Mouse (Mus musculus): ENCODE results near the gene Il1r1. TPM values are rescaled to one million over a fixed set of nuclear protein-coding genes. Genes with fewer than 3 reads are reported as not detected.

The Il1r1 gene
- total RNA-seq (2017) = 0.23 and 0.25 TPM in 2 replicates

DNA sequence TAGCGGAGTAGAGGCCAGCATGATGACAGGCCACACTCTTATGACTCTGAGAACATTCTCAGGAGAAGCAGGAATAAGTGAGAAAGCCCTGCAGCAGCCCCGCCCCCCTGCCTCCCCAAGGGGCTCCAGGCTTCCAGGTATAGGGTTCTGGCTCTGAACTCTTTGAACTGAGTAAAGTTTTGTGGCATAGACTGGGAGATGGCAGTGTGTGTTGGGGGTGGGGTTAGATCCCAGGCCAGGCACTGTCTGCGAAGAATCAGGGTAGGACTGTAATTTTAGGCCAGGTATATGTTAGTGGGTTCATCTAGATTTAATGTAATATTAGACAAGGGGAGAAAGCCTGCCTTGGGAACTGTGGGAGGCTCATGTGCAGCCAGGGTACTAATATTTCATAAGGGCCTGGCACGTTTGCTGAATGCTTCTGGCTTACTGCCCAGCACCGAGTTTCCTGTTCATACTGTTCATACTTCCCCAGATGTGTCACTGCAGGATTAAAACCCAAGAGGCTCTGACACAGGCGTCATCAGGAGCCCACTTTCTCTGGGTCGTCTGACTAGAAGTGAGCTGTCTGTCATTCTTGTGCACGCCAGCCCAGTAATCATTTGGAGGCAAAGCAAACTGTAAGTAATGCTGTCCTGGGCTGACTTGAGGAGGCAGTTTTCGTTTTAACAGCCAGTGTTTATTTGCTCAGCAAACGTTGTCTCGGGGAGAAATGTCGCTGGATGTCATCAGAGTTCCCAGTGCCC, at the start of gene Il1r1:
TSS of gene Il1r1 (plus strand) at position 542 of the 746 bp plus-strand sequence.
- no peak for ATAC-seq (ENCODE audit: extremely low read depth, insufficient number of reproducible peaks, low FRiP score, poor library complexity, severe bottlenecking)

- ATAC-seq (ENCODE audit: extremely low read depth, insufficient number of reproducible peaks, low FRiP score, poor library complexity, severe bottlenecking) = no peak
These were observed 49.8 kb upstream of the Il1r1 start for GRCm38 (mm10) chr1:40175123-40175522.

GRCm38 (mm10) chr1:40175797-40176196, 49.1 kb upstream of the Il1r1 start:
- no peak for ATAC-seq (ENCODE audit: extremely low read depth, insufficient number of reproducible peaks, low FRiP score, poor library complexity, severe bottlenecking)

- no peak for ATAC-seq (ENCODE audit: extremely low read depth, insufficient number of reproducible peaks, low FRiP score, poor library complexity, severe bottlenecking)
These were observed 45.8 kb upstream of the Il1r1 start for GRCm38 (mm10) chr1:40179031-40179430.

DNA sequence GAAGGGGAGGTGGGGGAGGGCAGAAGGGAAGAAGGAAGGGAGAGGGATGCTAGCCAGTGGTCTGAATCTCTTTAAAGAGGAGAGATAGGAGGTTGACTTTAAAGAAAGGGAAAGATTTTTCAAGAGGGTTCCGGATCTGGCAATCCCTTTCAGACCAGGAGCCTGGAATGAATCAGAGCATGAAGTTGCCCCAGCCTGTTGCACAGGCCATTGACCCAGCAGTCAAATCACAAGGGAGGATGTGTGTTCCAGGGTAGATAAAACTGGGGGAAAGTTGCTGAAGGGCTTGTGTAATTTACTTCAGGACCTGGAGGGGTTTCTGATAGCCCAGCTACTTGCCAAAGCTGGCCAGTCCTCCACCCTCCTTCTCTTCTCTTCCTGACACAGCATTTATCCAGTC, 45.4 kb upstream of the Il1r1 start:
- no peak for ATAC-seq (ENCODE audit: extremely low read depth, insufficient number of reproducible peaks, low FRiP score, poor library complexity, severe bottlenecking)

GRCm38 (mm10) chr1:40180861-40181260, 44.0 kb upstream of the Il1r1 start:
- no peak for ATAC-seq (ENCODE audit: extremely low read depth, insufficient number of reproducible peaks, low FRiP score, poor library complexity, severe bottlenecking)

DNA sequence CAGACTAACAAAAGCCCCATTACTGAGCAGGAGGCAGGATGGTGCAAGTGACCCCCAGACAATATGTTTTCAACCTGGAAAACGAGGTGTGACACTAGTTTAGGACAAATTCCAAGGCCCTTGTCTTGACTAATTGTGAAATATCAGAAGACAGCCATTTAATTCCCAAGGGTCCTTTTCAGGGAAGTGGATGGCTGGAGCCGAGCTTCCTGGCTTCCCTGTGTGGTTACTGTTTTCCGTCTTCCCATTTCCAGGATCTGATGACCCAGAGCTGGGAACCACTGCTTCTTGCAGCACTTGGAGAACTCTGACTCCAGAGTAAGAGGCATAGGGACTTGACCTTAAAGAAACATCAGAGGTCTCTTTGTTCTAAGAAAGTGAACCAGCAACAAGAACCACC, 43.2 kb upstream of the Il1r1 start:
- no peak for ATAC-seq (ENCODE audit: extremely low read depth, insufficient number of reproducible peaks, low FRiP score, poor library complexity, severe bottlenecking)

GRCm38 (mm10) chr1:40183410-40183809, 41.5 kb upstream of the Il1r1 start:
- ATAC-seq (ENCODE audit: extremely low read depth, insufficient number of reproducible peaks, low FRiP score, poor library complexity, severe bottlenecking) = no peak

GRCm38 (mm10) chr1:40187961-40188360, 36.9 kb upstream of the Il1r1 start:
- ATAC-seq (ENCODE audit: extremely low read depth, insufficient number of reproducible peaks, low FRiP score, poor library complexity, severe bottlenecking) = no peak

DNA sequence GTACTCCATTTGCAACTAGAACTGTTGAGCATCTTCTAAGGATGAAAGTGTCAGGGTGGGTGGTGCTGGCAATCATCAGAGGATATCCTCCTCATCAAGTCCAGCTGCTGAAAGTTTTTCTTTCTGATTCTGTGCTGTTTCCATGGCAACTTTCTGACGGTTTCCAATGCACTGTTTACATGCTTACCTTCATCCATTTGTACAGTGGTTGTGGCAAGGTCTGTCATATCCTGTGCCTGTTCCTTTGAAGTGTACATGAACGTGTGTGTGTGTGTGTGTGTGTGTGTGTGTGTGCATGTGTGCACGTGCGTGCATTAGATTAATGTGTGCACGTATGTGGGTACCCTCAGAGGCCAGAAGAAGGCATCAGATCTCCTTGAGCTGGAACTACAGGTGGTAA, 34.9 kb upstream of the Il1r1 start:
- ATAC-seq (ENCODE audit: extremely low read depth, insufficient number of reproducible peaks, low FRiP score, poor library complexity, severe bottlenecking) = no peak

DNA sequence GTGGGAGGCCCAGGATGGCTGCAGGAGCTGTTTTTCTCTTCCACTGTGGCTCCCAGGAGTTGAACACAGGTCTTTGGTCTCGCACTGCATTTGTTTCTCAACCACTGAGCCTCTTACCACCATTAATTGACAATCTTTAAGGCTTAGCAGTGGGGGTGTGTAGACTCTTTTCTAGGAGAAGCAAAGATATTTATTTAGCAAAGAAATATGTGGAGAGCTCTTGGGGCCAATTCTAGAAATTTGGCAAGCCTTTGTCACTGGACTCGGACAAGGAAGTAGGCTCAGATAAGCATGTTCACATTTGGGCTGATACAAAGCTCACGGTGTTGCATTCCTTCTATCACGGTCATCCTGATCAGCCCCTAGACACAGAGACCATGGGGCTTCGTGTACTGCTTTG, 34.0 kb upstream of the Il1r1 start:
- no peak for ATAC-seq (ENCODE audit: extremely low read depth, insufficient number of reproducible peaks, low FRiP score, poor library complexity, severe bottlenecking)

DNA sequence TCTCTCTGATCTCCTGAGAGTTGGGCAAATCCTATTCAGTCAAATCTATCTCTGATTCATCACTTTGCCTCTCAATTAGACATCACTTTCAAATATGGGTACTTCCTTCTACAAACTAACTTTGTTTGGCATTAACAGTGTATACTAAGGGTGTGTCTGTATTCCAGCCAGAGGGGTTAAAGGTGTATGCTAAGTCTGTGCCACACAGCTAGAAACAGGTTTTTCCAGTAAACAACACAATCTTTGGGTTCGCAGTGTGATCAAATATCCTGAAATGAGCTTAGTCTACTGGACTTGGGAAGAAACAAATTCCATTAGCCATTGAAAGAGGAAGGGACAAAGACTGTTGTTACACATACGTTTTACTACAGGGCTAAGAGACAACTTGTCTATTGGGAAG, 30.6 kb upstream of the Il1r1 start:
- no peak for ATAC-seq (ENCODE audit: extremely low read depth, insufficient number of reproducible peaks, low FRiP score, poor library complexity, severe bottlenecking)

GRCm38 (mm10) chr1:40213337-40214159, 11.3 kb upstream of the Il1r1 start:
- ATAC-seq (ENCODE audit: extremely low read depth, insufficient number of reproducible peaks, low FRiP score, poor library complexity, severe bottlenecking) = no peak

- ATAC-seq (ENCODE audit: extremely low read depth, insufficient number of reproducible peaks, low FRiP score, poor library complexity, severe bottlenecking) = no peak
These were observed 7.4 kb upstream of the Il1r1 start for GRCm38 (mm10) chr1:40217521-40217920.

DNA sequence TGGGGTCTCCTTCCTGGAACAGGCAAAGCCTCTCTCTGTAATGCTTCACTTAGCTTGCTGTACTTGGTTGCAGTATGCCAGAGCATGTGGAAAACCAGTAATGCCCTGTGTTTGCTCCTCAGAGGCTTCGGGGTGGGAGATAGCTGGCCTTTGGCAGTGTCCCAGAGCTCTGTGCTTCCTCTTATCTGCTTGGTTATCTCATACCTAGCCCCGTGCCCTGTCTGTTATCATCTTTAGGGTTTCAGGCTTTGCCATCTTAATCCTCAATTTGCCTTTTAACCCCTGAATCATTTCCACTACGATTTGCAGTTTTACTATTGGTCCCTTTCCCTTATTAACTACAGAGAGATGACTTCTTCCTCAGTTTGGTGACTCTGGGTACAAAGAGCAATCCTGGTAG, 6.3 kb upstream of the Il1r1 start:
- ATAC-seq (ENCODE audit: extremely low read depth, insufficient number of reproducible peaks, low FRiP score, poor library complexity, severe bottlenecking) = no peak

GRCm38 (mm10) chr1:40220549-40220948, 4.3 kb upstream of the Il1r1 start:
- no peak for ATAC-seq (ENCODE audit: extremely low read depth, insufficient number of reproducible peaks, low FRiP score, poor library complexity, severe bottlenecking)

DNA sequence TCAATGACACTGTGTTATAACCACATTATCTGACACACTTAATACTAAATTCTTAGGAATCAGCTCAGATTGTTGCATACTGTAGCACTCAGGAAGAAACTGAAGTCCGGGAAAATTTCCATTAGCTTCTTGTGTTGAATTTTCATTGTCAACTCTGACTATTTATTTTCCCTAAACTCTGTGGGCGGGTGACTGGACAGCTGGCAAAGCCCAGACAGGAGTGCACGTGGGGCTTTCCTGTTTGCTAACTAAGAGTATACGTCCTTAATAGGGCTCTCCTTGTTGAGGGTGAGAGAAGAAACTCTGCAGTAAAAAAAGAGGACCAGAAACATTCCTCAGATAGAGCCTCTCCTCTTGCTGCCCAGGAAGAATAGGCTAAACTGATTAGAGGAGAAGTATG, 3.0 kb upstream of the Il1r1 start:
- ATAC-seq (ENCODE audit: extremely low read depth, insufficient number of reproducible peaks, low FRiP score, poor library complexity, severe bottlenecking) = no peak

DNA sequence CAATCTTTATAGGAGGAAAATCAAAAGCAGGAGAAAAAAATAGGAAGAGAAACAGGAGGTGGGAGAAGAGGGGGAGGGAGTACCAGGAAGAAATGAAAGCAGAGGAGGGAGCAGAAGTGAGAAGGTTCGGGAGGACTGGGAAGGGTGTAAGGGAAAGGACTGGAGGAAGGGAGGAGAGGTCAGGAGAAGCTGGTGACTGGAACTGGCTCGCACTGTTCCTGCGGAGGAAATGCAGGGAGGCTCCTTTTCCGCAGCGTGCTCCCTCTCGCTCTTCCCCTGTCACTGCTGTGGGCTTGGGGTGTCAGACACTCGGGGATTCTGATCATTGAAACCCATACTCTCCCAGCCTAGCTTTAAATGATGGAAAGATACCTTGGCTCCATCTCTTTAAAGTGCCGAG, 2.2 kb upstream of the Il1r1 start:
- ATAC-seq (ENCODE audit: extremely low read depth, insufficient number of reproducible peaks, low FRiP score, poor library complexity, severe bottlenecking) = no peak

DNA sequence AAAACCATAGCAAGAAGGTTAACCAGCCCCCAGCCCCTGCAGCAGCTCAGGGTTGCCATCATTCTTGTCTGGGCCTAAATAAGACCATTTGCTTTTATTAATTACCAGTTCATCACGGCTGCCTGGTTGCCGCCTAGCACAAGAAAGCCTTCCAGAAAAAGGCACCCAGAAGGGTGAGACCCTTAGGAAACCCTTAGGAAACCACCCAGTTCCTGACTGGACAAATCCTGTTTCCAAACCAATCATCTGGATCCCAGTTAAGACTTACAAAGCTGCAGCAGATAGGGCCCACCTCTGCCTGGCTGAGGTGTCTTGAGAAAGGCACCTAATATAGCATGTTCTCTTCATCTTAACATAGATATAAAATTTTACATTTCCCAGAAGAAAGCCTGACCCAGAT, 1.3 kb upstream of the Il1r1 start:
- no peak for ATAC-seq (ENCODE audit: extremely low read depth, insufficient number of reproducible peaks, low FRiP score, poor library complexity, severe bottlenecking)

GRCm38 (mm10) chr1:40225580-40225979, 700 bp downstream of the Il1r1 start:
- ATAC-seq (ENCODE audit: extremely low read depth, insufficient number of reproducible peaks, low FRiP score, poor library complexity, severe bottlenecking) = no peak
